Mouse (Mus musculus) E14TG2a.4 (cell line): ENCODE measurements around the gene 1700013G24Rik.

Experiments
- CTCF ChIP-seq: conservative IDR thresholded peaks from 2 replicates; pipeline ENCODE4 v1.5.1; 2014; ENCODE audit warnings: low read length
- POU5F1 ChIP-seq: IDR thresholded peaks from 2 replicates; pipeline ENCODE4 v1.6.1; 2014; ENCODE audit warnings: low read length, borderline replicate concordance

- TF ChIP-seq CTCF (no peak), POU5F1 (no peak)
These were observed 4.0 kb upstream of the 1700013G24Rik start for GRCm38 (mm10) chr4:137449132-137449531.
